Mouse (Mus musculus) neutrophil, adult 5-6 weeks (primary cell): ENCODE results near the gene Zfp518a. TPM values are rescaled to one million over a fixed set of nuclear protein-coding genes. Genes with fewer than 3 reads are reported as not detected.

Source experiments
- ATAC-seq: fragments of 151-379, 151-347 bp; 2 replicates; pipeline ENCODE4 v1.8.0; 2017; ENCODE audit warnings: mild to moderate bottlenecking, moderate TSS enrichment; ENCODE audit not compliant: insufficient number of reproducible peaks, poor library complexity, low FRiP score, severe bottlenecking; ENCODE audit errors: extremely low read depth
- total RNA-seq: library from RNA; stranded (forward); fragments of 200-1000 nt; gene quantifications from 2 replicates; pipeline ENCODE4 v1.2.3, GENCODE M21; 2017

Gene Zfp518a
- total RNA-seq, 1 experiment from 2014 or later = 40.0 TPM

GRCm38 (mm10) chr19:40964367-40964891 lies 69.9 kb downstream of the Zfp518a start:
- ATAC-seq = no peak

GRCm38 (mm10) chr19:40964936-40965850 lies 70.7 kb downstream of the Zfp518a start:
- ATAC-seq = no peak

Other genes with a start within 250 kb of the Zfp518a start
- gene Cc2d2b, start 146.0 kb upstream of the Zfp518a start, total RNA-seq = 1.2 and 2.7 TPM in 2 replicates
- 16.5 and 18.3 TPM in 2 replicates for gene Ccnj, start 63.4 kb upstream of the Zfp518a start, total RNA-seq
- gene Blnk, start 99.8 kb downstream of the Zfp518a start, total RNA-seq = 181 and 203 TPM in 2 replicates
- 1.1 TPM in 1 of 2 replicates, not detected in the other for gene Dntt, start 134.6 kb downstream of the Zfp518a start, total RNA-seq
- not detected in 2 replicates for gene Opalin, start 182.4 kb downstream of the Zfp518a start, total RNA-seq